Mouse (Mus musculus) G1E (cell line): ENCODE data around the gene C1d. TPM values are rescaled to one million over a fixed set of nuclear protein-coding genes. Genes with fewer than 3 reads are reported as not detected.

Experiments
- ATAC-seq: 2 replicates; pipeline ENCODE4 v1.8.0; 2016; ENCODE audit warnings: mild to moderate bottlenecking; ENCODE audit not compliant: insufficient number of reproducible peaks, poor library complexity, low FRiP score, severe bottlenecking; ENCODE audit errors: extremely low read depth
- DNase-seq: peaks from one replicate; pipeline ENCODE4 v3.0.0; 2012; ENCODE audit warnings: low spot score
- H3K27me3 ChIP-seq: 2 replicates; pipeline ENCODE4 v1.6.1; 2012; ENCODE audit warnings: mild to moderate bottlenecking, low read length, inconsistent platforms; ENCODE audit not compliant: insufficient read depth
- H3K36me3 ChIP-seq: replicated peaks from 2 replicates; pipeline ENCODE3; 2012; ENCODE audit warnings: mild to moderate bottlenecking, inconsistent platforms
- H3K4me1 ChIP-seq: 2 replicates; pipeline ENCODE4 v1.6.1; 2012; ENCODE audit warnings: low read depth, low read length, inconsistent platforms, mixed read lengths; ENCODE audit not compliant: insufficient read depth
- H3K4me3 ChIP-seq: 2 replicates; pipeline ENCODE4 v1.5.1; 2012; ENCODE audit warnings: low read depth, mild to moderate bottlenecking, inconsistent platforms, low read length, moderate library complexity, mixed read lengths
- H3K9me3 ChIP-seq: replicated peaks from 2 replicates; pipeline ENCODE4 v1.6.1; 2012; ENCODE audit warnings: inconsistent platforms
- CTCF ChIP-seq: IDR thresholded peaks from 2 replicates; pipeline ENCODE4 v1.5.1; 2012; ENCODE audit warnings: low read depth, low read length, inconsistent platforms, mixed read lengths
- GATA1 ChIP-seq: IDR thresholded peaks from 2 replicates; pipeline ENCODE4 v1.6.1; 2012; ENCODE audit warnings: borderline replicate concordance, low read length, inconsistent platforms, mixed read lengths
- GATA2 ChIP-seq: IDR thresholded peaks from 2 replicates; pipeline ENCODE4 v1.6.1; 2012; ENCODE audit warnings: low read depth, low read length, inconsistent platforms, borderline replicate concordance
- POLR2AphosphoS5 ChIP-seq: IDR thresholded peaks from 2 replicates; pipeline ENCODE4 v1.6.1; 2012; ENCODE audit warnings: low read depth, low read length, inconsistent platforms; ENCODE audit not compliant: insufficient replicate concordance
- TAL1 ChIP-seq: conservative IDR thresholded peaks from 2 replicates; pipeline ENCODE4 v1.6.1; 2012; ENCODE audit warnings: low read depth, low read length, inconsistent platforms, mixed read lengths
- polyA plus RNA-seq: library from polyadenylated mRNA; stranded (reverse); fragments of >175 nt; gene quantifications from 2 replicates; pipeline ENCODE4 v1.2.3, GENCODE M21; 2012
- total RNA-seq, 2 experiments: library from RNA; stranded (forward) in 1 of 2; stranded (reverse) in 1 of 2; fragments of 200-1000 nt in 1 of 2; fragments of >200 nt in 1 of 2; fragmentation: Nextera tagmentation in 1 of 2; gene quantifications; 2 replicates each; pipeline ENCODE4 v1.2.3; 2014 to 2017

The C1d gene
- total and polyA plus RNA-seq, 3 experiments, result 2.7 to 39.8 (median 9.3) TPM

GRCm38 (mm10) chr11:17268801-17269200, 11.4 kb downstream of the C1d start:
- Histone ChIP-seq H3K9me3 (no peaks in the 10 kb centered on the region), H3K36me3 (peaks cover 17% of the 10 kb centered on the region), H3K4me3 (no peak overlapping the region), H3K4me1 (no peaks in the 10 kb centered on the region; the same call in 1 of the 2 replicates), H3K27me3 (peaks cover 12% of the 10 kb centered on the region; the same call in 1 of the 2 replicates)
- no peak for ATAC-seq
- DNase-seq, result no peak
- TF ChIP-seq GATA1, result no peak
- TF ChIP-seq CTCF, result no peak

GRCm38 (mm10) chr11:17279959-17280358, 22.6 kb downstream of the C1d start:
- peaks cover 5% of the 10 kb centered on the region for H3K4me1 ChIP-seq
- H3K4me3 ChIP-seq, result no peak overlapping the region
- TF ChIP-seq CTCF (peak; percentile 82), GATA2 (no peak)
- peak; percentile 49; the same call in 1 of the 2 replicates for ATAC-seq
- H3K27me3 ChIP-seq, result peaks cover 5% of the 10 kb centered on the region
- DNase-seq, result peak; percentile 19
- no peaks in the 10 kb centered on the region for H3K9me3 ChIP-seq
- H3K36me3 ChIP-seq, result no peaks in the 10 kb centered on the region

GRCm38 (mm10) chr11:17284055-17284454, 26.7 kb downstream of the C1d start:
- TF ChIP-seq CTCF (peak; percentile 60), POLR2AphosphoS5 (no peak), GATA1 (no peak), TAL1 (no peak), GATA2 (no peak)
- Histone ChIP-seq H3K9me3 (no peaks in the 10 kb centered on the region), H3K36me3 (no peaks in the 10 kb centered on the region), H3K4me1 (peaks cover 12% of the 10 kb centered on the region), H3K27me3 (no peaks in the 10 kb centered on the region), H3K4me3 (no peak overlapping the region)
- ATAC-seq, result 0 out of 2 replicates have a peak, but pooled peaks have one; percentile 25
- DNase-seq, result peak; percentile 22

- no peaks in the 10 kb centered on the region for H3K36me3 ChIP-seq
- ATAC-seq, result no peak
- TF ChIP-seq GATA1 (no peak), TAL1 (no peak)
Measured at GRCm38 (mm10) chr11:17288884-17289283, 31.5 kb downstream of the C1d start.

GRCm38 (mm10) chr11:17306007-17306891, 48.9 kb downstream of the C1d start:
- H3K9me3 ChIP-seq, result no peaks in the 10 kb centered on the region
- peaks cover 3% of the 10 kb centered on the region; the same call in 1 of the 2 replicates for H3K27me3 ChIP-seq
- TF ChIP-seq GATA2 (no peak), TAL1 (no peak), POLR2AphosphoS5 (no peak), CTCF (no peak), GATA1 (no peak)
- no peak for DNase-seq
- H3K4me3 ChIP-seq, result no peak overlapping the region
- no peak for ATAC-seq
- H3K36me3 ChIP-seq, result no peaks in the 10 kb centered on the region
- no peaks in the 10 kb centered on the region for H3K4me1 ChIP-seq

More at GRCm38 (mm10) chr11:17288884-17289283, 31.5 kb downstream of the C1d start:
- H3K4me3 ChIP-seq, result no peak overlapping the region
- H3K27me3 ChIP-seq, result no peaks in the 10 kb centered on the region
- H3K9me3 ChIP-seq, result no peaks in the 10 kb centered on the region
- peaks cover 12% of the 10 kb centered on the region for H3K4me1 ChIP-seq
- no peak for DNase-seq

GRCm38 (mm10) chr11:17307457-17307856, 50.1 kb downstream of the C1d start:
- ATAC-seq, result no peak
- H3K27me3 ChIP-seq, result no peaks in the 10 kb centered on the region

More at GRCm38 (mm10) chr11:17307457-17307856, 50.1 kb downstream of the C1d start:
- Histone ChIP-seq H3K9me3 (no peaks in the 10 kb centered on the region), H3K4me1 (no peaks in the 10 kb centered on the region), H3K36me3 (no peaks in the 10 kb centered on the region), H3K4me3 (no peak overlapping the region)
- TF ChIP-seq CTCF (no peak), TAL1 (no peak), GATA1 (no peak), GATA2 (no peak), POLR2AphosphoS5 (no peak)
- no peak for DNase-seq

Other genes starting within 250 kb of the C1d start
- not detected in 2 replicates for gene Cnrip1, start 206.0 kb upstream of the C1d start, total RNA-seq (2014; fragmentation: Nextera tagmentation)
- 0.06 and 0.27 TPM in 2 replicates for gene Cnrip1, start 206.0 kb upstream of the C1d start, total RNA-seq (2017)
- not detected in 2 replicates for gene Cnrip1, start 206.0 kb upstream of the C1d start, polyA plus RNA-seq
- 114 and 120 TPM in 2 replicates for gene Plek, start 205.2 kb upstream of the C1d start, total RNA-seq (2014; fragmentation: Nextera tagmentation)
- 312 and 315 TPM in 2 replicates for gene Plek, start 205.2 kb upstream of the C1d start, total RNA-seq (2017)
- 1.8 and 2.9 TPM in 2 replicates for gene Plek, start 205.2 kb upstream of the C1d start, polyA plus RNA-seq
- 80.7 and 87.3 TPM in 2 replicates for gene Ppp3r1, start 98.3 kb upstream of the C1d start, total RNA-seq (2014; fragmentation: Nextera tagmentation)
- gene Ppp3r1, start 98.3 kb upstream of the C1d start, total RNA-seq (2017), result 82.9 and 88.5 TPM in 2 replicates
- gene Ppp3r1, start 98.3 kb upstream of the C1d start, polyA plus RNA-seq, result 23.0 and 27.7 TPM in 2 replicates
- gene Wdr92, start 75.5 kb upstream of the C1d start, total RNA-seq (2014; fragmentation: Nextera tagmentation), result 29.6 and 37.3 TPM in 2 replicates
- 42.5 and 45.1 TPM in 2 replicates for gene Wdr92, start 75.5 kb upstream of the C1d start, total RNA-seq (2017)
- 2.1 and 4.8 TPM in 2 replicates for gene Wdr92, start 75.5 kb upstream of the C1d start, polyA plus RNA-seq
- 43.3 and 44.1 TPM in 2 replicates for gene Pno1, start 46.0 kb upstream of the C1d start, total RNA-seq (2014; fragmentation: Nextera tagmentation)
- 93.2 and 96.7 TPM in 2 replicates for gene Pno1, start 46.0 kb upstream of the C1d start, total RNA-seq (2017)
- gene Pno1, start 46.0 kb upstream of the C1d start, polyA plus RNA-seq, result 43.5 and 44.9 TPM in 2 replicates